In genomic region chr7:27472596-27472995, GRCm38 (mm10) we compare ENCODE assay signal across 8 mouse cellular contexts. TPM values are rescaled to one million over a fixed set of nuclear protein-coding genes. Genes with fewer than 3 reads are reported as not detected.
A peak's percentile ranks its signal among the peaks of the same experiment; 100 is the strongest.
DNase-seq lines count a peak whose midpoint lies in the region; ATAC-seq and TF ChIP-seq lines count a peak whose summit lies in the region.

No protein-coding gene starts in this region.

- no peak for TF ChIP-seq EP300 in stomach, postnatal 0 days (optimal IDR thresholded peaks at IDR 0.05)

- no peaks in the 10 kb centered on the region for H3K9me3 ChIP-seq in heart, embryonic 12.5 days (replicated peaks)
- H3K9me3 ChIP-seq in G1E (replicated peaks): no peaks in the 10 kb centered on the region
- no peaks in the 10 kb centered on the region for H3K9me3 ChIP-seq in heart, embryonic 13.5 days
- H3K9me3 ChIP-seq in liver, embryonic 16.5 days (replicated peaks; ENCODE audit: control insufficient read depth, low read length): no peaks in the 10 kb centered on the region
- H3K9me3 ChIP-seq in stomach, postnatal 0 days (ENCODE audit: control insufficient read depth, low read length): no peaks in the 10 kb centered on the region

- TF ChIP-seq CTCF in G1E (IDR thresholded peaks at IDR 0.05; ENCODE audit: low read depth, low read length): no peak
- TF ChIP-seq CTCF in stomach, postnatal 0 days (IDR thresholded peaks at IDR 0.05; ENCODE audit: low read depth): no peak

- peaks cover 18% of the 10 kb centered on the region for H3K36me3 ChIP-seq in heart, embryonic 12.5 days
- peaks cover 33% of the 10 kb centered on the region for H3K36me3 ChIP-seq in G1E (replicated peaks)
- H3K36me3 ChIP-seq in heart, embryonic 13.5 days: peaks cover 17% of the 10 kb centered on the region
- peaks cover 21% of the 10 kb centered on the region for H3K36me3 ChIP-seq in liver, embryonic 16.5 days (ENCODE audit: control insufficient read depth, insufficient read depth)
- peaks cover 4% of the 10 kb centered on the region; the same call in 1 of the 2 replicates for H3K36me3 ChIP-seq in stomach, postnatal 0 days (ENCODE audit: control insufficient read depth, insufficient read depth, low read length)

- no peaks in the 10 kb centered on the region for H3K27me3 ChIP-seq in heart, embryonic 12.5 days (replicated peaks)
- H3K27me3 ChIP-seq in G1E (ENCODE audit: insufficient read depth, low read length): no peaks in the 10 kb centered on the region
- no peaks in the 10 kb centered on the region for H3K27me3 ChIP-seq in heart, embryonic 13.5 days (replicated peaks)
- H3K27me3 ChIP-seq in liver, embryonic 16.5 days (ENCODE audit: control insufficient read depth, insufficient read depth, low read depth, low read length): no peaks in the 10 kb centered on the region
- no peaks in the 10 kb centered on the region for H3K27me3 ChIP-seq in stomach, postnatal 0 days (ENCODE audit: control insufficient read depth, insufficient read depth, low read length)

- no peak for DNase-seq in heart, adult 8-10 months (ENCODE audit: low spot score)
- DNase-seq in G1E (ENCODE audit: low spot score): no peak
- peak; percentile 33 for DNase-seq in stomach, postnatal 0 days (ENCODE audit: low spot score)
- no peak for DNase-seq in embryo, embryonic 11 days
- no peak for DNase-seq in cerebellum, adult 11-12 months

- WGBS in heart, embryonic 12.5 days: 24% methylated on average over 7 of the region's 7 CpGs
- 19% methylated on average over 7 of the region's 7 CpGs for WGBS in heart, embryonic 13.5 days
- WGBS in liver, embryonic 16.5 days (ENCODE audit: insufficient replicate concordance): 4% methylated on average over 7 of the region's 7 CpGs
- 16% methylated on average over 7 of the region's 7 CpGs for WGBS in stomach, postnatal 0 days

- H3K27ac ChIP-seq in heart, embryonic 12.5 days (ENCODE audit: poor library complexity, severe bottlenecking): peak overlapping the region; percentile 91
- H3K27ac ChIP-seq in heart, embryonic 13.5 days (replicated peaks): peak overlapping the region; percentile 95
- H3K27ac ChIP-seq in liver, embryonic 16.5 days (ENCODE audit: low read length): peak overlapping the region; percentile 89
- peak overlapping the region; percentile 97 for H3K27ac ChIP-seq in stomach, postnatal 0 days (replicated peaks)

- H3K9ac ChIP-seq in heart, embryonic 12.5 days: peak overlapping the region; percentile 59; the same call in 1 of the 2 replicates
- H3K9ac ChIP-seq in heart, embryonic 13.5 days: peak overlapping the region; percentile 71
- peak overlapping the region; percentile 66 for H3K9ac ChIP-seq in liver, embryonic 16.5 days (ENCODE audit: low read depth, low read length)
- peak overlapping the region; percentile 56 for H3K9ac ChIP-seq in stomach, postnatal 0 days (ENCODE audit: low read length)

- peak overlapping the region; percentile 82 for H3K4me3 ChIP-seq in heart, embryonic 12.5 days
- H3K4me3 ChIP-seq in G1E (ENCODE audit: low read depth, low read length): peak overlapping the region; percentile 91
- H3K4me3 ChIP-seq in heart, embryonic 13.5 days: peak overlapping the region; percentile 79
- peak overlapping the region; percentile 98 for H3K4me3 ChIP-seq in liver, embryonic 16.5 days (ENCODE audit: low read depth, low read length)
- H3K4me3 ChIP-seq in stomach, postnatal 0 days (ENCODE audit: low read depth, low read length): peak overlapping the region; percentile 85

- ATAC-seq in heart, embryonic 12.5 days (ENCODE audit: insufficient number of reproducible peaks, low FRiP score): no peak
- ATAC-seq in G1E (ENCODE audit: extremely low read depth, insufficient number of reproducible peaks, low FRiP score, poor library complexity, severe bottlenecking): no peak
- no peak for ATAC-seq in heart, embryonic 13.5 days (ENCODE audit: extremely low read depth, insufficient number of reproducible peaks, low FRiP score, low TSS enrichment)
- ATAC-seq in liver, embryonic 16.5 days (ENCODE audit: low read depth): no peak
- no peak for ATAC-seq in stomach, postnatal 0 days (ENCODE audit: low FRiP score, low TSS enrichment)

- H3K4me1 ChIP-seq in heart, embryonic 12.5 days (replicated peaks): peaks cover 13% of the 10 kb centered on the region
- peaks cover 44% of the 10 kb centered on the region for H3K4me1 ChIP-seq in G1E (ENCODE audit: insufficient read depth, low read depth, low read length)
- H3K4me1 ChIP-seq in heart, embryonic 13.5 days: peaks cover 30% of the 10 kb centered on the region
- peaks cover 24% of the 10 kb centered on the region for H3K4me1 ChIP-seq in liver, embryonic 16.5 days (ENCODE audit: control insufficient read depth, low read depth, low read length)
- H3K4me1 ChIP-seq in stomach, postnatal 0 days (replicated peaks; ENCODE audit: control insufficient read depth, insufficient read depth): no peaks in the 10 kb centered on the region

- peak overlapping the region; percentile 68 for H3K4me2 ChIP-seq in heart, embryonic 12.5 days
- peak overlapping the region; percentile 77 for H3K4me2 ChIP-seq in heart, embryonic 13.5 days
- H3K4me2 ChIP-seq in liver, embryonic 16.5 days (ENCODE audit: low read depth, low read length): peak overlapping the region; percentile 75
- peak overlapping the region; percentile 64 for H3K4me2 ChIP-seq in stomach, postnatal 0 days (replicated peaks; ENCODE audit: low read depth)

RNA-seq across cellular contexts. Expression of gene Sertad3, which starts 1.0 kb away (rescaled TPM):
- 22.8 and 23.3 TPM in 2 replicates for polyA plus RNA-seq in heart, embryonic 12.5 days (2016; fragmentation: Nextera tagmentation; extraction: Ambion mirVana)
- 1 to 10 TPM; 4.8 to 5.7 (median 5.6) TPM for total RNA-seq in heart, adult 8-10 months (2022)
- 5.2 and 9.0 TPM in 2 replicates for total RNA-seq in G1E (2014; fragmentation: Nextera tagmentation)
- 15.8 and 18.1 TPM in 2 replicates for total RNA-seq in G1E (2017)
- polyA plus RNA-seq in G1E (2012): 24.0 and 27.0 TPM in 2 replicates
- 21.1 and 23.2 TPM in 2 replicates for polyA plus RNA-seq in heart, embryonic 13.5 days (2015; fragmentation: Nextera tagmentation; extraction: Ambion mirVana)
- polyA plus RNA-seq in liver, embryonic 16.5 days (2015; fragmentation: Nextera tagmentation; extraction: Ambion mirVana): 35.5 and 37.6 TPM in 2 replicates
- 23.9 and 25.2 TPM in 2 replicates for polyA plus RNA-seq in stomach, postnatal 0 days (2015; fragmentation: Nextera tagmentation; extraction: Ambion mirVana)

RNA-seq across cellular contexts. Expression of gene Sertad1, which starts 14.1 kb away (rescaled TPM):
- polyA plus RNA-seq in heart, embryonic 12.5 days (2016; fragmentation: Nextera tagmentation; extraction: Ambion mirVana): 35.3 and 35.9 TPM in 2 replicates
- total RNA-seq in heart, adult 8-10 months (2022): 10 to 100 TPM in 3 of 4 experiments, 1 to 10 TPM in 1; 8.4 to 11.5 (median 10.2) TPM
- total RNA-seq in G1E (2014; fragmentation: Nextera tagmentation) (18.5 and 18.6 TPM in 2 replicates), G1E (2017) (62.3 and 63.1 TPM in 2 replicates)
- polyA plus RNA-seq in G1E (2012): 56.9 and 75.3 TPM in 2 replicates
- 32.3 and 37.1 TPM in 2 replicates for polyA plus RNA-seq in heart, embryonic 13.5 days (2015; fragmentation: Nextera tagmentation; extraction: Ambion mirVana)
- 29.2 and 31.6 TPM in 2 replicates for polyA plus RNA-seq in liver, embryonic 16.5 days (2015; fragmentation: Nextera tagmentation; extraction: Ambion mirVana)
- 50.0 and 53.0 TPM in 2 replicates for polyA plus RNA-seq in stomach, postnatal 0 days (2015; fragmentation: Nextera tagmentation; extraction: Ambion mirVana)

RNA-seq across cellular contexts. Expression of gene Blvrb, which starts 24.8 kb away (rescaled TPM):
- 68.4 and 82.4 TPM in 2 replicates for polyA plus RNA-seq in heart, embryonic 12.5 days (2016; fragmentation: Nextera tagmentation; extraction: Ambion mirVana)
- 10 to 100 TPM; 27.7 to 29.2 (median 29.0) TPM for total RNA-seq in heart, adult 8-10 months (2022)
- total RNA-seq in G1E (2014; fragmentation: Nextera tagmentation) (438 and 479 TPM in 2 replicates), G1E (2017) (212 and 254 TPM in 2 replicates)
- polyA plus RNA-seq in G1E (2012): 394 and 460 TPM in 2 replicates
- polyA plus RNA-seq in heart, embryonic 13.5 days (2015; fragmentation: Nextera tagmentation; extraction: Ambion mirVana): 84.7 and 89.0 TPM in 2 replicates
- 853 and 865 TPM in 2 replicates for polyA plus RNA-seq in liver, embryonic 16.5 days (2015; fragmentation: Nextera tagmentation; extraction: Ambion mirVana)
- 97.3 and 103 TPM in 2 replicates for polyA plus RNA-seq in stomach, postnatal 0 days (2015; fragmentation: Nextera tagmentation; extraction: Ambion mirVana)

RNA-seq across cellular contexts. Expression of gene Sptbn4, which starts 25.1 kb away (rescaled TPM):
- 0.26 TPM in 2 replicates for polyA plus RNA-seq in heart, embryonic 12.5 days (2016; fragmentation: Nextera tagmentation; extraction: Ambion mirVana)
- under 1 TPM; 0.22 to 0.49 (median 0.30) TPM for total RNA-seq in heart, adult 8-10 months (2022)
- total RNA-seq in G1E (2014; fragmentation: Nextera tagmentation): 0.92 and 2.9 TPM in 2 replicates
- 1.1 and 1.2 TPM in 2 replicates for total RNA-seq in G1E (2017)
- polyA plus RNA-seq in G1E (2012): 0.91 and 1.1 TPM in 2 replicates
- polyA plus RNA-seq in heart, embryonic 13.5 days (2015; fragmentation: Nextera tagmentation; extraction: Ambion mirVana): 0.13 and 0.23 TPM in 2 replicates
- polyA plus RNA-seq in liver, embryonic 16.5 days (2015; fragmentation: Nextera tagmentation; extraction: Ambion mirVana): 0.02 and 0.06 TPM in 2 replicates
- 0.24 and 0.25 TPM in 2 replicates for polyA plus RNA-seq in stomach, postnatal 0 days (2015; fragmentation: Nextera tagmentation; extraction: Ambion mirVana)

RNA-seq across cellular contexts. Expression of gene Prx, which starts 26.5 kb away (rescaled TPM):
- 3.3 and 3.5 TPM in 2 replicates for polyA plus RNA-seq in heart, embryonic 12.5 days (2016; fragmentation: Nextera tagmentation; extraction: Ambion mirVana)
- total RNA-seq in heart, adult 8-10 months (2022): 1 to 10 TPM in 1 of 4 experiments, under 1 TPM in 3; 0.75 to 1.0 (median 0.80) TPM
- 1.5 and 1.7 TPM in 2 replicates for total RNA-seq in G1E (2014; fragmentation: Nextera tagmentation)
- 0.93 and 1.3 TPM in 2 replicates for total RNA-seq in G1E (2017)
- polyA plus RNA-seq in G1E (2012): 2.3 and 2.7 TPM in 2 replicates
- polyA plus RNA-seq in heart, embryonic 13.5 days (2015; fragmentation: Nextera tagmentation; extraction: Ambion mirVana): 2.0 and 2.1 TPM in 2 replicates
- 0.74 and 0.81 TPM in 2 replicates for polyA plus RNA-seq in liver, embryonic 16.5 days (2015; fragmentation: Nextera tagmentation; extraction: Ambion mirVana)
- 2.1 and 2.2 TPM in 2 replicates for polyA plus RNA-seq in stomach, postnatal 0 days (2015; fragmentation: Nextera tagmentation; extraction: Ambion mirVana)
